Mouse (Mus musculus) liver, embryonic 13.5 days (tissue): Measurements from ENCODE around the gene Rce1. TPM values are rescaled to one million over a fixed set of nuclear protein-coding genes. Genes with fewer than 3 reads are reported as not detected.
"Not testable (repeated sequence)": the region's sequence is repeated elsewhere in the genome, so short reads cannot be mapped to it uniquely, and the experiment has no call there.

ENCODE experiments used
- ATAC-seq: fragments of 200-750 bp; cut with Nextera tagmentation; 2 replicates; pipeline ENCODE4 v1.8.0; 2017; ENCODE audit warnings: low read depth, mild to moderate bottlenecking, moderate number of reproducible peaks, moderate library complexity
- DNase-seq: peaks from one replicate; pipeline ENCODE4 v3.0.0; 2022
- H3K27ac ChIP-seq: fragments of 300-500 bp; sonication (generic); 2 replicates; pipeline ENCODE4 v1.5.1; 2015; ENCODE audit warnings: moderate library complexity, mild to moderate bottlenecking, inconsistent platforms
- H3K27me3 ChIP-seq: fragments of 300-500 bp; sonication (generic); 2 replicates; pipeline ENCODE4 v1.6.1; 2015; ENCODE audit warnings: mild to moderate bottlenecking, inconsistent platforms
- H3K36me3 ChIP-seq: fragments of 300-500 bp; sonication (generic); 2 replicates; pipeline ENCODE4 v1.6.1; 2015; ENCODE audit warnings: mild to moderate bottlenecking, inconsistent platforms
- H3K4me1 ChIP-seq: fragments of 300-500 bp; sonication (generic); replicated peaks from 2 replicates; pipeline ENCODE4 v1.6.1; 2015; ENCODE audit warnings: inconsistent platforms
- H3K4me2 ChIP-seq: fragments of 300-500 bp; sonication (generic); 2 replicates; pipeline ENCODE4 v1.6.1; 2015; ENCODE audit warnings: inconsistent platforms, mild to moderate bottlenecking, moderate library complexity
- H3K4me3 ChIP-seq: fragments of 300-500 bp; sonication (generic); replicated peaks from 2 replicates; pipeline ENCODE4 v1.5.1; 2015; ENCODE audit warnings: mild to moderate bottlenecking, inconsistent platforms
- H3K9ac ChIP-seq: fragments of 300-500 bp; sonication (generic); 2 replicates; pipeline ENCODE4 v1.6.1; 2015; ENCODE audit warnings: mild to moderate bottlenecking, inconsistent platforms
- H3K9me3 ChIP-seq: fragments of 300-500 bp; sonication (generic); replicated peaks from 2 replicates; pipeline ENCODE4 v1.6.1; 2016; ENCODE audit warnings: inconsistent platforms
- WGBS: fragments of 180-500 bp; shearing (Covaris S2); methylation state at CpG from one replicate; pipeline ENCODE4 v1.1.7; 2015; ENCODE audit not compliant: insufficient replicate concordance; 5-methylcytosine and 5-hydroxymethylcytosine counted together
- microRNA-seq: library from miRNA; unstranded; fragments of <30 nt; microRNA quantifications from one replicate; pipeline ENCODE4, GENCODE M21; 2016
- polyA plus RNA-seq: library from polyadenylated mRNA; unstranded; fragments of >200 nt; fragmentation: Nextera tagmentation; extraction: Ambion mirVana; gene quantifications from 2 replicates; pipeline ENCODE4 v1.2.1, GENCODE M21; 2015

The Rce1 gene
- polyA plus RNA-seq, 1 experiment from 2014 or later = 31.3 TPM

GRCm38 (mm10) chr19:4588430-4588829 lies 37.0 kb downstream of the Rce1 start:
- 44% methylated on average over 3 of the region's 3 CpGs for WGBS
- H3K27ac ChIP-seq = no peak overlapping the region

DNA sequence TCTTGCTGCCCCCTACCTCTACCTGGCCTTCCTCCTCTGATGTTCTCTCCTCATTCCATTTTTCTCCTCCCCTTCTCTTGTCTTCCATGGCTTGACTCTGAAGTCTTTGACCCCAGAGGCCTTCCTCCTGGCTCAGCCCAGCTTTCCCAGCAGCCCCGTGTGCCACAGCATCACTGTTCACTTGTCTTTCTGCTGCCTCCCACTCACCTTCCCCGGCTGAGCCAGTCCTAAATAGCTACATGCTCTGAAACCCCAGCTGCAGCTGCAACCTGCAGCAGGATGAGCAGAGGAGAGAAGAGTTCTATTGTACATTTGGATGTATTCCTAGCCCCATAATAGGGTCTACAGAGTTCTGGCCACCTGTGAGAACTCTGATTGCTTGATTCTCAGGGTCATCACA lies 38.0 kb downstream of the Rce1 start:
- H3K9me3 ChIP-seq = no peaks in the 10 kb centered on the region
- H3K27me3 ChIP-seq = 0 out of 2 replicates have a peak, but pooled peaks cover 7% of the 10 kb centered on the region
- H3K4me3 ChIP-seq = no peak overlapping the region
- 44% methylated on average over 2 of the region's 2 CpGs for WGBS
- DNase-seq = no peak
- H3K36me3 ChIP-seq = no peaks in the 10 kb centered on the region
- H3K27ac ChIP-seq = no peak overlapping the region
- H3K4me2 ChIP-seq = no peak overlapping the region
- H3K9ac ChIP-seq = no peak overlapping the region
- no peak for ATAC-seq
- peaks cover 8% of the 10 kb centered on the region; the same call in 1 of the 2 replicates for H3K4me1 ChIP-seq

More at GRCm38 (mm10) chr19:4588430-4588829, 37.0 kb downstream of the Rce1 start:
- no peaks in the 10 kb centered on the region for H3K9me3 ChIP-seq
- H3K27me3 ChIP-seq = 0 out of 2 replicates have a peak, but pooled peaks cover 7% of the 10 kb centered on the region
- ATAC-seq (no peak), DNase-seq (no peak)
- peaks cover 8% of the 10 kb centered on the region; the same call in 1 of the 2 replicates for H3K4me1 ChIP-seq
- H3K9ac ChIP-seq = no peak overlapping the region
- no peak overlapping the region for H3K4me2 ChIP-seq
- H3K4me3 ChIP-seq = no peak overlapping the region
- no peaks in the 10 kb centered on the region for H3K36me3 ChIP-seq

DNA sequence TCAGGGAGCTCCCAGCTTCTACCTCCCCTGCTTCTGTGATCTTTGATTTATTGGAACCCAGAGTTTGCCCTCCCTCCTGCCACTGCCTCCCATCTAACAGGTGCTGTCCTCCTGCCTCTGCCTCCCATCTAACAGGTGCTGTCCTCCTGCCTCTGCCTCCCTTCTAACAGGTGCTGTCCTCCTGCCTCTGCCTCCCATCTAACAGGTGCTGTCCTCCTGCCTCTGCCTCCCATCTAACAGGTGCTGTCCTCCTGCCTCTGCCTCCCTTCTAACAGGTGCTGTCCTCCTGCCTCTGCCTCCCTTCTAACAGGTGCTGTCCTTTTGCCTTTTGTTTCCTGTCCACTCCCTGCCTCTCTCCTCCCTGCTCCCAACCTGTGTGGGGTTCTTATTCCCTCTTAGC lies 38.7 kb downstream of the Rce1 start:
- not testable (repeated sequence) for H3K9me3 ChIP-seq, H3K27me3 ChIP-seq, H3K4me3 ChIP-seq, DNase-seq, H3K27ac ChIP-seq, ATAC-seq, H3K4me1 ChIP-seq, H3K4me2 ChIP-seq, H3K9ac ChIP-seq, H3K36me3 ChIP-seq

DNA sequence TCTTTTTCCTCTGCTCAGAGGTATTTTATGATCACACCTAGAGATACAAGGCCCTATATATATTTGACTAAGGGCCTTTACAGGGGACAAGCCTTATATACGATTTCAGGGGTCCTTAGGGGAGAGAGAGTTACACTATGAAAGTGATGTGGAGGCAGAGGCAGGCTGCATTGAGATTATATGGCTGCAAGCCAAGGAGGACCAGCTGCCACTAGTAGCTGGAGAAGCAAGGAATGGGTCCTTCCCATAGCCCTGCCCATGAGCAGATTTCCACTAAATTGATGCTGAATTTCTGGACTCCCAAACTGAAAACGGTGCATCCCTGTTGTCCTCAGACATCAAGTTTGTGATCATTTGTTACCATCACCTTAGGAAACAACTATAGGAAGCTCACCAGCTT lies 41.6 kb downstream of the Rce1 start:
- 58% methylated on average over 2 of the region's 2 CpGs for WGBS
- H3K4me3 ChIP-seq = no peak overlapping the region
- peaks cover 10% of the 10 kb centered on the region; the same call in 1 of the 2 replicates for H3K4me1 ChIP-seq
- no peak for DNase-seq
- ATAC-seq = no peak
- H3K36me3 ChIP-seq = no peaks in the 10 kb centered on the region
- no peaks in the 10 kb centered on the region for H3K9me3 ChIP-seq
- H3K27me3 ChIP-seq = 0 out of 2 replicates have a peak, but pooled peaks cover 7% of the 10 kb centered on the region
- no peak overlapping the region for H3K27ac ChIP-seq
- no peak overlapping the region for H3K4me2 ChIP-seq
- H3K9ac ChIP-seq = no peak overlapping the region

GRCm38 (mm10) chr19:4579296-4579695 lies 46.1 kb downstream of the Rce1 start:
- H3K9me3 ChIP-seq = no peaks in the 10 kb centered on the region
- ATAC-seq (no peak), DNase-seq (no peak)
- no peak overlapping the region for H3K9ac ChIP-seq
- no peaks in the 10 kb centered on the region for H3K36me3 ChIP-seq
- no peak overlapping the region for H3K4me3 ChIP-seq
- H3K27me3 ChIP-seq = no peaks in the 10 kb centered on the region
- H3K27ac ChIP-seq = no peak overlapping the region
- peaks cover 19% of the 10 kb centered on the region for H3K4me1 ChIP-seq
- WGBS = 72% methylated on average over 5 of the region's 5 CpGs
- H3K4me2 ChIP-seq = no peak overlapping the region

DNA sequence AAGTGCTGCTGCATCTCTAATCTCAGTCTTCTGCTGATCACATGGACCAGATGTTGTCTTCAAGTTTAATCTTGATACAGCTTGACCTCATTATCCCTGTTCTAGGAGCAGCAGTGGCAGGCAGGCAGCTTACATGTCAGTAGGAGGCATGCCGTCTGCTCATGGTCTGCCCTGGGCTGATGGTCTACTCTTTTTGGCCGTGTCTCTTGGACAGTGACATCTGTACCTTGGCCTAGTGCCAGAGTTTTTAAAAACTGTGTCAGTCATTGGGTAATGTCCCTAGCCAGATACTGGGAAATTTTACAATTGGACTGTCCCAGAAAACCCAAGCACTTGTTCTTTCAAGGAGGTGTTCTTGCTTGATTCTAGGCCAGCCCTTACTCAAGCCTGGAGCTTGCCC lies 46.6 kb downstream of the Rce1 start:
- 69% methylated on average over 2 of the region's 2 CpGs for WGBS
- no peak overlapping the region for H3K4me2 ChIP-seq
- H3K9me3 ChIP-seq = no peaks in the 10 kb centered on the region
- peaks cover 22% of the 10 kb centered on the region for H3K4me1 ChIP-seq
- H3K4me3 ChIP-seq = no peak overlapping the region
- no peak overlapping the region for H3K9ac ChIP-seq
- ATAC-seq = no peak
- DNase-seq = no peak
- no peaks in the 10 kb centered on the region for H3K36me3 ChIP-seq
- H3K27ac ChIP-seq = no peak overlapping the region
- no peaks in the 10 kb centered on the region for H3K27me3 ChIP-seq

GRCm38 (mm10) chr19:4573241-4573640 lies 52.2 kb downstream of the Rce1 start:
- 70% methylated on average over 1 of the region's 1 CpGs for WGBS

More at GRCm38 (mm10) chr19:4573241-4573640, 52.2 kb downstream of the Rce1 start:
- H3K36me3 ChIP-seq = no peaks in the 10 kb centered on the region
- no peak overlapping the region for H3K4me3 ChIP-seq
- no peak overlapping the region for H3K9ac ChIP-seq
- no peaks in the 10 kb centered on the region for H3K27me3 ChIP-seq
- peak overlapping the region; percentile 98; the same call in 1 of the 2 replicates for H3K27ac ChIP-seq
- ATAC-seq = no peak
- no peaks in the 10 kb centered on the region for H3K9me3 ChIP-seq
- no peak for DNase-seq
- H3K4me2 ChIP-seq = no peak overlapping the region
- H3K4me1 ChIP-seq = peaks cover 64% of the 10 kb centered on the region

Small RNA genes within 50 kb of the gene (microRNA-seq; reads per million reads assigned to microRNA genes)
- 0.88 reads per million for gene Mir6986

Other genes with a start within 250 kb of the Rce1 start
- 10.9 and 15.4 TPM in 2 replicates for gene Kdm2a, start 227.4 kb downstream of the Rce1 start, polyA plus RNA-seq
- 6.5 and 6.7 TPM in 2 replicates for gene Rhod, start 186.2 kb downstream of the Rce1 start, polyA plus RNA-seq
- gene Syt12, start 148.2 kb downstream of the Rce1 start, polyA plus RNA-seq = 0.17 and 0.22 TPM in 2 replicates
- not detected in 2 replicates for gene 2010003K11Rik, start 127.1 kb downstream of the Rce1 start, polyA plus RNA-seq
- 31.4 and 35.1 TPM in 2 replicates for gene Pcx, start 115.2 kb downstream of the Rce1 start, polyA plus RNA-seq
- gene Lrfn4, start 10.0 kb downstream of the Rce1 start, polyA plus RNA-seq = 0.43 and 0.59 TPM in 2 replicates
- 0.79 TPM in 1 of 2 replicates, not detected in the other for gene Gm960, start 73.0 kb upstream of the Rce1 start, polyA plus RNA-seq
- 0.09 and 0.13 TPM in 2 replicates for gene Sptbn2, start 85.5 kb upstream of the Rce1 start, polyA plus RNA-seq
- gene Rbm4b, start 130.9 kb upstream of the Rce1 start, polyA plus RNA-seq = 14.6 and 17.5 TPM in 2 replicates
- gene Rbm4, start 168.3 kb upstream of the Rce1 start, polyA plus RNA-seq = 26.0 and 26.5 TPM in 2 replicates
- gene Gm21992, start 186.0 kb upstream of the Rce1 start, polyA plus RNA-seq = 18.5 and 20.7 TPM in 2 replicates
- gene Rbm14, start 186.0 kb upstream of the Rce1 start, polyA plus RNA-seq = 38.6 and 49.4 TPM in 2 replicates
- gene Ccs, start 213.7 kb upstream of the Rce1 start, polyA plus RNA-seq = 40.7 and 41.2 TPM in 2 replicates
- 0.06 TPM in 1 of 2 replicates, not detected in the other for gene Ccdc87, start 213.7 kb upstream of the Rce1 start, polyA plus RNA-seq
- gene Ctsf, start 229.5 kb upstream of the Rce1 start, polyA plus RNA-seq = 23.6 and 25.3 TPM in 2 replicates